Mouse (Mus musculus) cerebellum, adult 2 months (tissue): ENCODE measurements around the gene Lrrc14b. TPM values are rescaled to one million over a fixed set of nuclear protein-coding genes. Genes with fewer than 3 reads are reported as not detected.

Experiments used
- DNase-seq, 2 experiments: peaks; one replicate each; pipeline ENCODE4 v3.0.0; 2021
- H3K27ac ChIP-seq: fragments of 200-500 bp; 2 replicates; pipeline ENCODE4 v1.5.1; 2012; ENCODE audit warnings: low read length, control low read depth, inconsistent platforms; ENCODE audit not compliant: insufficient read depth
- H3K27me3 ChIP-seq: fragments of 200-500 bp; 2 replicates; pipeline ENCODE4 v1.6.1; 2012; ENCODE audit warnings: inconsistent platforms, mild to moderate bottlenecking, low read length, moderate library complexity; ENCODE audit not compliant: control insufficient read depth, insufficient read depth
- H3K4me1 ChIP-seq: fragments of 200-500 bp; 2 replicates; pipeline ENCODE4 v1.6.1; 2011; ENCODE audit warnings: low read length; ENCODE audit not compliant: control insufficient read depth, insufficient read depth
- H3K4me3 ChIP-seq: fragments of 200-500 bp; replicated peaks from 2 replicates; pipeline ENCODE3; 2011; ENCODE audit warnings: mild to moderate bottlenecking, low read depth, low read length, control low read depth; ENCODE audit not compliant: insufficient read depth
- CTCF ChIP-seq: fragments of 200-500 bp; IDR thresholded peaks from 2 replicates; pipeline ENCODE4 v1.5.1; 2011; ENCODE audit warnings: low read depth, mild to moderate bottlenecking, control low read depth, low read length, moderate library complexity, borderline replicate concordance; ENCODE audit not compliant: insufficient read depth
- POLR2A ChIP-seq: fragments of 200-500 bp; IDR thresholded peaks from 2 replicates; pipeline ENCODE4 v1.6.1; 2011; ENCODE audit warnings: low read length, control low read depth, borderline replicate concordance; ENCODE audit not compliant: insufficient read depth
- WGBS: fragments of 180-500 bp; shearing (Covaris S2); methylation state at CpG from one replicate; pipeline ENCODE4 v1.1.7; 2018; 5-methylcytosine and 5-hydroxymethylcytosine counted together
- polyA plus RNA-seq: library from polyadenylated mRNA; depleted of rRNA; stranded (reverse); fragments of >200 nt; gene quantifications from 2 replicates; pipeline ENCODE4 v1.2.3, GENCODE M21; 2012; rRNA removed

Gene Lrrc14b
- 0.43 and 0.60 TPM in 2 replicates for polyA plus RNA-seq

DNA sequence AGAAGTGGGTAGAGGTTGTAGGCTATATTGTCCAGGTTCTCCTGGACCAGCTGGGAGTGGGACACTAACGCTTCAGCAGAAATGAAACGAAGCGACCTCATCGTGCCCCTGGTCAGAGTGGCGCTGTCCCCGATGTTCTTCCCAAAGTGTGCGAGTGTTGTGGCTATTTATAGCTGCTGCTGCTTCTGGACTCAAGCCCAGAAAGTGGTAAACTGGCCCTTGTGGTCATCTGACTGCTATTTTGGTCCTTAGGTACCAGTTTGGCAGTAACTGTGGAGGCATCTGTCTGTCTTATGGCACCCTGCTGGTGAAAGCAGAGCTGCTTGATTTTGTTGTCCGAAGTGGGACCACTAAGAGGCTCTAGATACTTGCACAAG, at the start of gene Lrrc14b:
Gene Lrrc14b (minus strand): TSS at position 147 of the 377 bp plus-strand sequence.
- Histone ChIP-seq H3K27ac (peak within 1 kb of the TSS; percentile 4), H3K4me3 (no peak within 1 kb of the TSS), H3K4me1 (peaks cover 11% of the 10 kb centered on the region), H3K27me3 (no peaks in the 10 kb centered on the region)
- WGBS = 5% methylated on average over 8 of the region's 8 CpGs
- no peak for TF ChIP-seq POLR2A
- TF ChIP-seq CTCF = no peak
- DNase-seq = peak; percentile 38 to 63

DNA sequence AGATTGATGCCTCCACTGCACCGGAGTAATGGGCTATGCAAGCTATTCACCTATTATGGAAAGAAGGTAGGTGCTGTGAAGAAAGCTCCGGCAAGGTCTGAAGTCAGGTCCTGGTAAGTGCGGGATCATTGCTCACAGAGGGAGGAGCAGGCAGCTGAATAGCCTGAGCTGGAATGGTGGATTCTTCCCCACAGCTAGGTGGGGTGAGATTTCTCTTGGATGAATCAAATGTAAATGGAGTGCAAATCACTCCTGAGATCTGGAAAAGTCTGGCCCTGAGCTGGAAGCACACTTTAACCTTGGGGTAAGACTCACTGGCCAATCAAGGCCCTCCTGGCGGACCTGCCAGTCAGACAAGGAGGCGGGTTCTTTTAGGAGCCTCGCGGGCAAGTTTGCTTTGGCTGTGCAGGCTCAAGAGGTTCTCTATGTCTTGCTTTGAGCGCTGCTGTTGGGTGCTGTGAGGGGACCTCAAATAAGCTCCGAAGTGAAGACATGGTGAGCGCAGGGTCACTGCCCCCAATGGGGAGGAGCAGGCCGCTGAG, 35.6 kb upstream of the Lrrc14b start, which contains the start of gene Ftl1-ps1:
Gene Ftl1-ps1 (plus strand): TSS at position 397 of the 542 bp plus-strand sequence.
- DNase-seq = no peak
- no peak within 1 kb of the TSS for H3K4me3 ChIP-seq
- H3K4me1 ChIP-seq = no peaks in the 10 kb centered on the region
- no peak within 1 kb of the TSS for H3K27ac ChIP-seq
- TF ChIP-seq POLR2A (no peak), CTCF (no peak)
- no peaks in the 10 kb centered on the region for H3K27me3 ChIP-seq
- WGBS = 22% methylated on average over 11 of the region's 11 CpGs

DNA sequence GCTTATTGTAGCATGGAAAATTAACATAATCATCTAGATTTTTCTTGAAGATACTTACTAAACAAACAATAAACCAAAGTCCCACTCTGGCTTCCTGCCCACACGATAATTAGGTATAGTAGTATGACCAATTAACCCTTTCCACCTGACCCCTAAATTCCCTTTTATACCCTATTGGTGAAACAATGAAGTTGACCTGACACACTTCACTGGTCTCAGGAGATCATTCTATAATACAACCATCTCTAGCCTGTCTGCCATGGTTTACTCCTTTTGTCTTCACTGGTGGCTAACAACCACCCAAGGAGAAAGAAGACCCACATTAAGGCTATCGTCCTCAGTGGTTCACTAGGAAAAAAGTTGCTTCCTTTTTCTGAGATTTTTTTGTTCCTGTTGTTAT, 27.4 kb upstream of the Lrrc14b start:
- WGBS = 66% methylated on average over 2 of the region's 2 CpGs
- no peak overlapping the region for H3K27ac ChIP-seq

DNA sequence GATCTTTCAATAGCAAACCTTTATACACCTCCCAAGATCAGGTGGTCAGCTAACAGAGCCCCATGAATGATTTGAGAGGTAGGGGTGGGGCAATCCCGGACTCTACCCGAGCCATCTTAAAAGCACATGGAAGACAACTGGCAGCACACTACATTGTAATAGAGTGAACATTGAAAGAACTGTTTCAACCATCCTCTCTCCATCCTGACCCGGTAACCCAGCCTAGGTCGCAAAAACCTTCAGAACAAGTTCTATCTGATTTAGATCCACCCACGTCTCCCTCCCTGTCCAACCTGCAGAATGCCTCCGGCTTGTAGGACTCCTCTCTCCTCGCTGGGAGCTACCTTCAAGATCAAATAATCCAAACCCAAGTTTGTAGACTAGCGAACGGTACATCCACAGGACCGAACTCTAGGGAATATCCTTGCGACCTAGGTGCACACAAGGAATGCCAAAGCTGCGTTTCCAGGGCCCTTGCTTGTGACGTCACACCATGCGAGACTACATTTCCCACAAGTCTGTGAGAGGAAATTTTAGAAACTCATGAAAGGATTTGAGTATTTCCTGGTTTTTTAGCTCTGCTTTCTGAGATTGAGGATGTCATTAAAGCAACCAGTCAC, 26.7 kb upstream of the Lrrc14b start, which contains the start of gene Zfp72:
Gene Zfp72 (minus strand): TSS at position 466 of the 620 bp plus-strand sequence.
- TF ChIP-seq CTCF = no peak
- TF ChIP-seq POLR2A = peak; percentile 55; the same call in 1 of the 2 replicates
- H3K27ac ChIP-seq = no peak within 1 kb of the TSS
- peak; percentile 76 to 78 for DNase-seq
- H3K27me3 ChIP-seq = no peaks in the 10 kb centered on the region
- no peaks in the 10 kb centered on the region for H3K4me1 ChIP-seq
- 2% methylated on average over 14 of the region's 14 CpGs for WGBS
- H3K4me3 ChIP-seq = peak within 1 kb of the TSS; percentile 99

More for the DNA sequence above, 27.4 kb upstream of the Lrrc14b start:
- H3K4me3 ChIP-seq = no peak overlapping the region
- TF ChIP-seq POLR2A = no peak
- TF ChIP-seq CTCF = no peak
- no peak for DNase-seq
- H3K4me1 ChIP-seq = no peaks in the 10 kb centered on the region
- H3K27me3 ChIP-seq = no peaks in the 10 kb centered on the region

DNA sequence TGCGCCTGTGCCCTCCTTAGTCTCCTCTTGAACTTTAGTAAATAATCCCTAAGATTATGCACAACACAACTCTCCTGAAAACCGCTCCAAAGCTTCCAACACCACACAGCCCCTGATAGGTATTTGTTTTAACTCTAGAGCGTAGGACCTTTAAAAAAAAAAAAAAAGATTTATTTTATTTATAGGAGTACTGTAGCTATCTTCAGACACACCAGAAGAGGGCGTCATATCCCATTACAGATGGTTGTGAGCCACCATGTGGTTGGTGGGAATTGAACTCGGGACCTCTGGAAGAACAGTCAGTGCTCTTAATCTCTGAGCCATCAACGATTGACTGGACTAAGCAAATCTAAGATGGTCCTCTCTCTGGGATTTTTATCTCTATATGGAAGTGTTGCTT, 25.9 kb upstream of the Lrrc14b start:
- Histone ChIP-seq H3K4me3 (no peak overlapping the region), H3K4me1 (no peaks in the 10 kb centered on the region), H3K27me3 (no peaks in the 10 kb centered on the region), H3K27ac (no peak overlapping the region)
- DNase-seq = no peak
- 63% methylated on average over 6 of the region's 6 CpGs for WGBS
- TF ChIP-seq POLR2A = no peak
- TF ChIP-seq CTCF = no peak

DNA sequence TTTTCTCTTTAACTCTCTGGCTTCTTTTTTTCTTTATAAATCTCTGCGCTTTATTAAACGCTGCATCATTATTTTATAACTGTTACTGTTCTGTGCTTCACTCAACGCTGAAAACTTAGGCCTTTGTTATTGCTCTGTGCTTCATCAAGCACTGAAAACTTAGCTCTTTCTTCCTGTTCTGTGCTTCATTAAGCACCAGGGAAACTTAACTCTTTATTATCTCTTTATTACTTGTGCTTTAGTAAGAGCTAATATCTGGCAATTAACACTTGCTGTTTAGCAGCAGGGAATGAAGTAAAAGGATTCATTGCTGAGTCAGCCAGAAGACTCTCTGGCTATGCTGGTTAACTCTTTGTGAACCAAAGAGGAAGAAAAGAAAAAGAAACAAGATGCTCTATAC, 18.5 kb upstream of the Lrrc14b start:
- WGBS = 20% methylated on average over 3 of the region's 3 CpGs
- Histone ChIP-seq H3K4me1 (0 out of 2 replicates have a peak, but pooled peaks cover 3% of the 10 kb centered on the region), H3K27ac (no peak overlapping the region), H3K4me3 (no peak overlapping the region), H3K27me3 (no peaks in the 10 kb centered on the region)
- DNase-seq = no peak
- TF ChIP-seq POLR2A = no peak
- TF ChIP-seq CTCF = no peak

DNA sequence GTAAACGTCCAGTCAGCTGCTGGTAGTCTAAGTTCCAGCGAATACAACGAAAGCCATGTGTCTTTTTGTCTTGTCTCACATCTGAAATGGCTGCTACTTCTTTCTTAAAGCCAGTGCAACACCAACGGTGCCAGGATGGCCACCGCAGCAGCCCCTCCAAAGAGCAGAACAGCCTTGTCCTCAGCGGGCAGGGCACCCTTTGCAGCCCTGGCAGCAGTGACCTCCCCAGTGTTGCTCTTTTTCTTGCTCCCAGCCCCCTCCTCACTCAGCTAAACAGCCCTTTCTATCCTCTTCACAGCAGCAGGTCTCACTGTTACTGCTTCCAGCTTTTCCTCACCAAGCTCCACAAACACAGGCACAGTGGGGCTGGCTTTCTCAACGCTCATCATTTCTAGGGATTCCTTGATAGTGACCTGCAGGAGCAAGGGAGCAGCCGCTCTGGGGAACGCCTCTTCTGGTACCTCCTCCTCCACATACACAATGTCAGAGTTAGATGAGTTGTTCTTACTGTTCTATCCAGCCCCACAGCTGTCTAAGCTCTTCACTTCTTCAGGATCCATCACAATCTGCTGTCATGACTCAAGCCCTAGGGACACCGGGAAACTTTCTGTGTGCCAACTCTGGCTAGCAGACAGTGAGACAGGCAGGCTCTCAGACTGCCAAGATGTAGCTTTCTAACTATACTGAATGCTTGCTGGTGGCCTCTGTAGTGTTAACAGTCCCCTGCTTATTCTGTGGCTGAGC, 17.9 kb upstream of the Lrrc14b start:
- DNase-seq = peak in 1 of 2 experiments; percentile 30
- no peak overlapping the region for H3K4me3 ChIP-seq
- H3K4me1 ChIP-seq = 0 out of 2 replicates have a peak, but pooled peaks cover 3% of the 10 kb centered on the region
- TF ChIP-seq CTCF (no peak), POLR2A (no peak)
- H3K27ac ChIP-seq = no peak overlapping the region
- no peaks in the 10 kb centered on the region for H3K27me3 ChIP-seq
- 20% methylated on average over 10 of the region's 10 CpGs for WGBS
